Mouse (Mus musculus): ENCODE data around the gene Hoxa9. TPM values are rescaled to one million over a fixed set of nuclear protein-coding genes. Genes with fewer than 3 reads are reported as not detected.

Hoxa9 gene
- polyA plus RNA-seq, 1 experiment, result 17.7 TPM

DNA sequence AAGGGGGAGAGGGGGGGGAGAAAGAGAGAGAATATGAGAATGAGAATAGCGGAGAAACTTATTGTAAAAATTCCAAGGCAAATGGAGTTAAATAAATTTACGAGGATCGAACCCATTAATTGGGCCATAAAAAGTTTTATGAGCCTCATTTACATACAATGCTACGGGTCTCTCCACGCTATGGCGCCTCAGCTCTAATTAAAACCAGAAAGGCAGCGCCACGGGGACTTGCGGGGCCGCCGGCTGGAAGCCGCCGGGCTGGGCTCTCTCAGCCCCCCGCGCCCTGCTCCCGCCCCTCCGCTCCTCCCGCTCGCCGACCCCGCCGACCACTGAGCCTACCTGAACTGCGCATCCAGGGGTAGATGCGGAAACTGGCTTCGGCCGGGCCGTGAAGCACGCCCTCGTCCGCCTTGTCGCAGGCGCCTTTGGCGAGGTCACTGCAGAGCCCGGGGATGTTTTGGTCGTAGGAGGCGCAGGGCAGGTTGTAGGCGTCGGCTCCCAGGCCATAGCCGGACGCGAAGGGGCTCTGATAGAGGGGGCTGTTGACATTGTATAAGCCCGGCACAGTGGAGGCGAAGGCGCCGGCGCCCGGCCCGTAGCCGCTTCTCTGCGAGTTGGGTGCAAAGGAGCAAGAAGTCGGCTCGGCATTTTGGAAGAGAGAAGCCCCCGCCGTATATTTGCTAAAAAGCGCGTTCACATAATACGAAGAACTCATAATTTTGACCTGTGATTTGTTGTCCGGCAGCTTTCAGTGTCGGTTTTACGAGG, 14.0 kb downstream of the Hoxa9 start:
- H3K4me3 ChIP-seq, result peak overlapping the region; percentile 89
- H3K27me3 ChIP-seq (ENCODE audit: control insufficient read depth, insufficient read depth, insufficient read length), result no peaks in the 10 kb centered on the region
- no peak for TF ChIP-seq E2F4 (IDR thresholded peaks at IDR 0.05; ENCODE audit: insufficient read depth)
- TF ChIP-seq CEBPB (IDR thresholded peaks at IDR 0.05; ENCODE audit: insufficient read depth, poor library complexity, severe bottlenecking), result no peak
- TF ChIP-seq SRF (IDR thresholded peaks at IDR 0.05; ENCODE audit: control insufficient read depth, insufficient read length, low read depth), result no peak
- TF ChIP-seq POLR2AphosphoS2 (IDR thresholded peaks at IDR 0.05; ENCODE audit: insufficient read length, low read depth), result peak; percentile 64
- TF ChIP-seq USF1 (IDR thresholded peaks at IDR 0.05; ENCODE audit: low read depth), result no peak
- TF ChIP-seq TCF12 (IDR thresholded peaks at IDR 0.05; ENCODE audit: insufficient read depth, poor library complexity, severe bottlenecking), result no peak
- no peak for TF ChIP-seq TCF3 (IDR thresholded peaks at IDR 0.05; ENCODE audit: insufficient read length, low read depth)
- TF ChIP-seq REST (IDR thresholded peaks at IDR 0.05; ENCODE audit: insufficient read depth, insufficient read length), result no peak
- no peak for TF ChIP-seq MYOD1 (IDR thresholded peaks at IDR 0.05; ENCODE audit: control insufficient read depth in 1 of 3, insufficient read length in 2 of 3, low read depth in 2 of 3)
- TF ChIP-seq MYOG (IDR thresholded peaks at IDR 0.05; ENCODE audit: control insufficient read depth in 1 of 3, insufficient read depth in 1 of 3, insufficient read length in 2 of 3, low read depth in 2 of 3), result no peak
- peak; percentile 67 for TF ChIP-seq POLR2A (IDR thresholded peaks at IDR 0.05; ENCODE audit: insufficient read length, low read depth)
- no peak for TF ChIP-seq MAX (IDR thresholded peaks at IDR 0.05; ENCODE audit: low read depth)
- peak overlapping the region; percentile 88 for H3K4me2 ChIP-seq (ENCODE audit: low read depth)
- peak overlapping the region; percentile 46 for H3ac ChIP-seq (ENCODE audit: control insufficient read depth, insufficient read length)
- peaks cover 16% of the 10 kb centered on the region for H3K79me2 ChIP-seq (ENCODE audit: control insufficient read depth, insufficient read depth)
- no peaks in the 10 kb centered on the region for H3K36me3 ChIP-seq (ENCODE audit: control insufficient read depth, insufficient read depth)

- Histone ChIP-seq H3K79me2 (ENCODE audit: control insufficient read depth, insufficient read depth) (peaks cover 22% of the 10 kb centered on the region), H3K27me3 (ENCODE audit: control insufficient read depth, insufficient read depth, insufficient read length) (no peaks in the 10 kb centered on the region), H3K4me2 (ENCODE audit: low read depth) (peak overlapping the region; percentile 88), H3K36me3 (ENCODE audit: control insufficient read depth, insufficient read depth) (no peaks in the 10 kb centered on the region), H3K4me3 (peak overlapping the region; percentile 89), H3ac (ENCODE audit: control insufficient read depth, insufficient read length) (no peak overlapping the region)
- peak; percentile 7 for TF ChIP-seq POLR2A (IDR thresholded peaks at IDR 0.05; ENCODE audit: insufficient read length, low read depth)
- no peak for TF ChIP-seq MAX (IDR thresholded peaks at IDR 0.05; ENCODE audit: low read depth)
These were observed 14.9 kb downstream of the Hoxa9 start for GRCm38 (mm10) chr6:52215771-52216535.

- H3K4me3 ChIP-seq, result peak overlapping the region; percentile 89
- H3K79me2 ChIP-seq (ENCODE audit: control insufficient read depth, insufficient read depth), result peaks cover 30% of the 10 kb centered on the region
- TF ChIP-seq POLR2A (IDR thresholded peaks at IDR 0.05; ENCODE audit: insufficient read length, low read depth) (no peak), CEBPB (IDR thresholded peaks at IDR 0.05; ENCODE audit: insufficient read depth, poor library complexity, severe bottlenecking) (no peak), MAX (IDR thresholded peaks at IDR 0.05; ENCODE audit: low read depth) (no peak)
- H3K36me3 ChIP-seq (ENCODE audit: control insufficient read depth, insufficient read depth), result no peaks in the 10 kb centered on the region
- no peak overlapping the region for H3ac ChIP-seq (ENCODE audit: control insufficient read depth, insufficient read length)
- no peaks in the 10 kb centered on the region for H3K27me3 ChIP-seq (ENCODE audit: control insufficient read depth, insufficient read depth, insufficient read length)
- H3K4me2 ChIP-seq (ENCODE audit: low read depth), result peak overlapping the region; percentile 88
These were observed 15.8 kb downstream of the Hoxa9 start for GRCm38 (mm10) chr6:52215070-52215469.

- Histone ChIP-seq H3ac (ENCODE audit: control insufficient read depth, insufficient read length) (no peak overlapping the region), H3K27me3 (ENCODE audit: control insufficient read depth, insufficient read depth, insufficient read length) (no peaks in the 10 kb centered on the region), H3K4me2 (ENCODE audit: low read depth) (peak overlapping the region; percentile 97), H3K79me2 (ENCODE audit: control insufficient read depth, insufficient read depth) (peaks cover 38% of the 10 kb centered on the region), H3K4me3 (peak overlapping the region; percentile 67), H3K36me3 (ENCODE audit: control insufficient read depth, insufficient read depth) (no peaks in the 10 kb centered on the region)
- TF ChIP-seq E2F4 (IDR thresholded peaks at IDR 0.05; ENCODE audit: insufficient read depth) (no peak), TCF3 (IDR thresholded peaks at IDR 0.05; ENCODE audit: insufficient read length, low read depth) (no peak), TCF12 (IDR thresholded peaks at IDR 0.05; ENCODE audit: insufficient read depth, poor library complexity, severe bottlenecking) (no peak), USF1 (IDR thresholded peaks at IDR 0.05; ENCODE audit: low read depth) (no peak)
These were observed 16.6 kb downstream of the Hoxa9 start for GRCm38 (mm10) chr6:52214271-52214670.

GRCm38 (mm10) chr6:52213119-52213986, 17.5 kb downstream of the Hoxa9 start, which contains the start of the genes Hoxa3 and Gm28308:
Gene Hoxa3 (minus strand): TSS chr6:52213336.
Gene Gm28308 (minus strand): TSS chr6:52213339.
- no peaks in the 10 kb centered on the region for H3K27me3 ChIP-seq (ENCODE audit: control insufficient read depth, insufficient read depth, insufficient read length)

More at GRCm38 (mm10) chr6:52213119-52213986, 17.5 kb downstream of the Hoxa9 start, which contains the start of the genes Hoxa3 and Gm28308:
- Histone ChIP-seq H3K36me3 (ENCODE audit: control insufficient read depth, insufficient read depth) (no peaks in the 10 kb centered on the region), H3K4me2 (ENCODE audit: low read depth) (peak within 1 kb of the TSS; percentile 97), H3ac (ENCODE audit: control insufficient read depth, insufficient read length) (peak within 1 kb of the TSS; percentile 24), H3K4me3 (peak within 1 kb of the TSS; percentile 67), H3K79me2 (ENCODE audit: control insufficient read depth, insufficient read depth) (peaks cover 44% of the 10 kb centered on the region)
- TF ChIP-seq TCF3 (IDR thresholded peaks at IDR 0.05; ENCODE audit: insufficient read length, low read depth), result no peak
- TF ChIP-seq SRF (IDR thresholded peaks at IDR 0.05; ENCODE audit: control insufficient read depth, insufficient read length, low read depth), result no peak
- no peak for TF ChIP-seq E2F4 (IDR thresholded peaks at IDR 0.05; ENCODE audit: insufficient read depth)
- peak; percentile 89 for TF ChIP-seq POLR2AphosphoS2 (IDR thresholded peaks at IDR 0.05; ENCODE audit: insufficient read length, low read depth)
- peak; percentile 39 for TF ChIP-seq REST (IDR thresholded peaks at IDR 0.05; ENCODE audit: insufficient read depth, insufficient read length)
- no peak for TF ChIP-seq MAX (IDR thresholded peaks at IDR 0.05; ENCODE audit: low read depth)
- peak in 1 of 3 experiments; percentile 44 for TF ChIP-seq MYOG (IDR thresholded peaks at IDR 0.05; ENCODE audit: control insufficient read depth in 1 of 3, insufficient read depth in 1 of 3, insufficient read length in 2 of 3, low read depth in 2 of 3)
- peak; percentile 88 for TF ChIP-seq POLR2A (IDR thresholded peaks at IDR 0.05; ENCODE audit: insufficient read length, low read depth)
- peak in 1 of 3 experiments; percentile 53 for TF ChIP-seq MYOD1 (IDR thresholded peaks at IDR 0.05; ENCODE audit: control insufficient read depth in 1 of 3, insufficient read length in 2 of 3, low read depth in 2 of 3)
- no peak for TF ChIP-seq TCF12 (IDR thresholded peaks at IDR 0.05; ENCODE audit: insufficient read depth, poor library complexity, severe bottlenecking)
- TF ChIP-seq CEBPB (IDR thresholded peaks at IDR 0.05; ENCODE audit: insufficient read depth, poor library complexity, severe bottlenecking), result no peak
- TF ChIP-seq USF1 (IDR thresholded peaks at IDR 0.05; ENCODE audit: low read depth), result peak; percentile 88
